Mouse (Mus musculus) heart, postnatal 36 days (tissue): Measurements from ENCODE around the gene Cdk12. TPM values are rescaled to one million over a fixed set of nuclear protein-coding genes. Genes with fewer than 3 reads are reported as not detected.

Source experiments
- DNase-seq, 2 experiments: peaks; one replicate each; pipeline ENCODE4 v3.0.0; 2021 to 2022
- intact Hi-C: fragments of 180-260 bp; cut with DNase I; formaldehyde crosslinking; loops from one replicate; pipeline ENCODE4 v1.15.1; 2025
- total RNA-seq, 2 experiments: library from RNA; stranded (reverse); gene quantifications; 2 replicates each; pipeline ENCODE4 v1.2.3; 2021

The Cdk12 gene
- total RNA-seq, 2 experiments from 2014 or later: 22.5 to 25.2 TPM

- intact Hi-C loops: no loop called here
- DNase-seq: no peak
Observed at GRCm38 (mm10) chr11:98297778-98298177, 94.9 kb downstream of the Cdk12 start.

- peak; percentile 28 to 46 for DNase-seq
- intact Hi-C loops: no loop called here
Observed at GRCm38 (mm10) chr11:98298484-98299205, 95.8 kb downstream of the Cdk12 start.

GRCm38 (mm10) chr11:98313790-98314323 lies 111.0 kb downstream of the Cdk12 start:
- intact Hi-C loops: no loop called here
- peak; percentile 58 to 72 for DNase-seq

- DNase-seq: no peak
- intact Hi-C loops: no loop called here
Observed at GRCm38 (mm10) chr11:98317479-98317878, 114.6 kb downstream of the Cdk12 start.

GRCm38 (mm10) chr11:98318421-98319116 lies 115.7 kb downstream of the Cdk12 start:
- no peak for DNase-seq
- intact Hi-C loops: no loop called here

GRCm38 (mm10) chr11:98319120-98319519 lies 116.3 kb downstream of the Cdk12 start:
- intact Hi-C loops: no loop called here
- DNase-seq: no peak

GRCm38 (mm10) chr11:98319544-98319943 lies 116.7 kb downstream of the Cdk12 start:
- DNase-seq: no peak
- intact Hi-C loops: no loop called here

- intact Hi-C loops: no loop called here
- DNase-seq: no peak
Observed at GRCm38 (mm10) chr11:98319944-98320343, 117.1 kb downstream of the Cdk12 start.

GRCm38 (mm10) chr11:98320381-98320780 lies 117.5 kb downstream of the Cdk12 start:
- intact Hi-C loops: no loop called here
- DNase-seq: no peak

GRCm38 (mm10) chr11:98320806-98321676 lies 118.2 kb downstream of the Cdk12 start:
- intact Hi-C loops: no loop called here

GRCm38 (mm10) chr11:98321677-98322003 lies 118.8 kb downstream of the Cdk12 start:
- intact Hi-C loops: no loop called here
- DNase-seq: no peak

More at GRCm38 (mm10) chr11:98320806-98321676, 118.2 kb downstream of the Cdk12 start:
- DNase-seq: no peak

GRCm38 (mm10) chr11:98322159-98322558 lies 119.3 kb downstream of the Cdk12 start:
- DNase-seq: no peak
- intact Hi-C loops: no loop called here

- intact Hi-C loops: no loop called here
Observed at GRCm38 (mm10) chr11:98323136-98323866, 120.4 kb downstream of the Cdk12 start.

GRCm38 (mm10) chr11:98323933-98324332 lies 121.1 kb downstream of the Cdk12 start:
- DNase-seq: no peak

More at GRCm38 (mm10) chr11:98323136-98323866, 120.4 kb downstream of the Cdk12 start:
- DNase-seq: no peak

GRCm38 (mm10) chr11:98325191-98325820 lies 122.4 kb downstream of the Cdk12 start:
- no peak for DNase-seq
- intact Hi-C loops: no loop called here

More at GRCm38 (mm10) chr11:98323933-98324332, 121.1 kb downstream of the Cdk12 start:
- intact Hi-C loops: no loop called here

- DNase-seq: no peak
- intact Hi-C loops: no loop called here
Observed at GRCm38 (mm10) chr11:98325821-98326218, 123.0 kb downstream of the Cdk12 start.

- no peak for DNase-seq
- intact Hi-C loops: no loop called here
Observed at GRCm38 (mm10) chr11:98326741-98327135, 123.9 kb downstream of the Cdk12 start.

GRCm38 (mm10) chr11:98327136-98328030 lies 124.5 kb downstream of the Cdk12 start:
- DNase-seq: no peak
- intact Hi-C loops: no loop called here

- DNase-seq: no peak
Observed at GRCm38 (mm10) chr11:98328031-98328370, 125.1 kb downstream of the Cdk12 start.

More at GRCm38 (mm10) chr11:98328031-98328370, 125.1 kb downstream of the Cdk12 start:
- intact Hi-C loops: no loop called here
